Mouse (Mus musculus) frontal cortex, adult (tissue): ENCODE results near the gene Il27ra.
A peak's percentile ranks its signal among the peaks of the same experiment; 100 is the strongest.

Experiments
- ATAC-seq: cut with Nextera tagmentation; 2 replicates; pipeline ENCODE4 v1.9.2; 2017; ENCODE audit warnings: mild to moderate bottlenecking, moderate library complexity, mixed read lengths; ENCODE audit not compliant: low TSS enrichment

Gene Il27ra

GRCm38 (mm10) chr8:84042066-84042947, at the start of gene Il27ra:
Il27ra (minus strand) TSS chr8:84042589.
- peak; percentile 81; the same call in 1 of the 2 replicates for ATAC-seq

DNA sequence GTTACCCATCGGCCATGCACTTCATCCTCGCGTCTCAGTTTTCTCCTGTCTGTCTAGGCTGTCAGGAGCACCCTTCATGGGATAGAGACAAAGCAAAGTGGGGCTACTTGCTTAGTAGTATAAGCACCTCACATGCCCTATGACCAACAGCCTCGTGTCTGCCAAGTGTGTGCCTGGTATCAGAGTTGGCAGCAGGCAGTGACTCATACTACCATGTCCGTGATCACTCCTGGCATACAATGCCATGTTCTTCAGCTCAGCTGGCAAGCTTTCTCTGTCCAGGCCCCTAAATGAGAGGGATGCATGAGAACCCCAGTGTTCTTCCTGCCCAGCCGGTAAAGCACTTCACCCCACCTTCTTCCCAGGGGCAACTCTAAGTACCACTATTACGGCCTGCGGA, 48.2 kb upstream of the Il27ra start:
- no peak for ATAC-seq

- ATAC-seq = no peak
These were observed 46.9 kb upstream of the Il27ra start for GRCm38 (mm10) chr8:84089277-84089676.

- ATAC-seq = peak; percentile 60
These were observed 45.4 kb upstream of the Il27ra start for GRCm38 (mm10) chr8:84087821-84088220.

GRCm38 (mm10) chr8:84087156-84087555, 44.8 kb upstream of the Il27ra start:
- no peak for ATAC-seq

DNA sequence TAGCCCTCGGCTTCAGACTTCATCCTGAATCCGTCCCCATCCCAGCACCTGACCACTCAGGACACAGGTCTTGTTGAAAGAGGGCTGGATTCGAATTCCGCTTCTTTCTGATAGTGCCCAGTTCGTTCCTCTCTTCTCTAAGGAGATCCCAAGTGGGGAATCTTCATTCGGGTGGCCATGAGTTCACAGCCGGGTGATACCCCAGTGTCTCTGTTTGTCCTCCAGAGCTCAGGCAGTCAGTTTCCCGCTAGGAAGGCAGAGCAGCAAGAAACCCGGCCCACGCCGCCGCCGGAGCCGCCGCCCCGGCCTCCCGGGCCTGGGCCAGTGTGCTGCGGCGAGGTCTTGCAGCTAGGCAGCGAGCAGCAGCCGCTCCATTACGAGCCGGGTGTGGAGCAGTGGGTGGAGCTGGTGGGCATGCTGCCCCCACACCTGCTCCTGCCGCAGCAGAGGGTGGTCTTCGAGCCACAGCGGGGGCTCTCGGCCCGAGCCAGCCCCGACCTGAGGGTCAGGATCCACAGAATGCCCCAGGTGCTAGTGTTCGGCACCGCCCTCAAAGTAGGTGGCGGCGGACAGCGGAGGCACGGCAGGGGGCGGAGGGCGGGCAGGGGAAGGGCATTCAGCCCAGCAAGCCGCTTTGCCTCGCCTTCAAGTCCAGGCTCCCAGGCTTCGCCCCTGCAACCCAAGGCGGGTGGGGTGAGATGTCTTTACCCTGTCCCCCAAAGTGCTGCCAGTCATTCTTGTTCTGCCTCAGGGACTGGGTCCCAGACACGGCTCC, 42.1 kb upstream of the Il27ra start:
- no peak for ATAC-seq

- no peak for ATAC-seq
These were observed 41.4 kb upstream of the Il27ra start for GRCm38 (mm10) chr8:84083829-84084241.

GRCm38 (mm10) chr8:84079206-84079605, 36.8 kb upstream of the Il27ra start:
- no peak for ATAC-seq

GRCm38 (mm10) chr8:84076849-84077248, 34.5 kb upstream of the Il27ra start:
- no peak for ATAC-seq

DNA sequence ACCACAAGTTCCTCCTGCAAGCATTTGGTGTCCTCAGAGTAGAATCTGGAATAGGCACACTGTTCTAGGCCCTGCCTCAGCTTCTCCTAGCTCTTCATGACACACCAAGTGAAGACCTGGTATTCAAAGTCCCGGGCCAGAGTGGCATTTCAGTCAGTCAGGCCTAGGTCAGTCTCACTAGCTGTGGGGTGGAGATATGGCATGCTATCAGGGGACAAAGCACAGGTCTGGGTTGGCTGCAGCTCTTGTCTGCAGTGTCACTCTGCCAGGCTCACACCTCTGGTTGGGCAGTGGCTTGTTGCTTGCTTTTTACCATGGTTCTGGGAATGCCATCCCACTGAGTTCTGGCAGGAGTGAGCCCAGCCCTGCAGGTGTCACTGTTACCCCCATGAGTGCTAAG, 34.0 kb upstream of the Il27ra start:
- ATAC-seq = no peak

GRCm38 (mm10) chr8:84073230-84073976, 31.0 kb upstream of the Il27ra start:
- ATAC-seq = no peak

- ATAC-seq = no peak
These were observed 29.9 kb upstream of the Il27ra start for GRCm38 (mm10) chr8:84072321-84072720.

DNA sequence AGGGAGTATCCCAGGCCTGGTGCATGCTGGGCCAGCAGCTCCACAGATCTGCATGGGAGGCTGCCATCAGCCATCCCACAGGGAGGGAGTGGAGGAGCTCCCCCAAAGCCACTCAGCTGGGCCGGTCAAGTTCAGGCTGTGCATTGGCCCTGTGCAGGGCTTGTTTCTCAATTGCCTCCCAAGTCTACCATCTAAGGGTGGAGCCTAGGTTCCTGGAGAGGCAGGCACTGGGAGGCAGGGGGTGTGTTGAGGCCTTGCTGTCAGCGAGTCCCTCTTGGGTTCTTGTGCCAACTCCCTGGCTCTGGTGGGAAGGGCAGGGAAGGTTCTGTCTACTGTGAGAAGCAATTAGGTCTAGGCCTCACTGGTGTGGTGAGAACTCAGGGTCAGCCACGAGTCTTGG, 29.5 kb upstream of the Il27ra start:
- no peak for ATAC-seq

- ATAC-seq = peak; percentile 36
These were observed 28.3 kb upstream of the Il27ra start for GRCm38 (mm10) chr8:84070667-84071066.

- ATAC-seq = no peak
These were observed 27.9 kb upstream of the Il27ra start for GRCm38 (mm10) chr8:84070241-84070640.

DNA sequence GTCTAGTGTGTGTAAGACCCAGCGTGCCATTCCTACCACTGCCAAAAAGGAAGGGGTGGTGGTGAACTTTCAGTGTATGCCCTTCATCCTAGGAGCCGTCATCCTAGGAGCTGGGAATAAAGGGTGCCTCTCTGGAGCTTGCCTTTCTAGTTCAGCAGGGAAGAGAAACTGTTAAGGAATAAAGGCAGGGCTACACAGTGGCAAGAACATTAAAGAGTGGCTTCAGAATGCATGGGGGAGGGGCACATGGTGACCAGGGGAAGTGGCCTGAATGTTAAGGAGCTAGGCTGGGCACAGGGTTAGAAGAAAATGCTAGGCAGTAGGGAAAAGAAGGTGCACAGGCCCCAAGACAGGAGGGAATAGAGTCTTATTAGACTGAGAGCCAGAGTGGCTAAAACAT, 27.4 kb upstream of the Il27ra start:
- ATAC-seq = no peak

GRCm38 (mm10) chr8:84069169-84069568, 26.8 kb upstream of the Il27ra start:
- ATAC-seq = no peak

DNA sequence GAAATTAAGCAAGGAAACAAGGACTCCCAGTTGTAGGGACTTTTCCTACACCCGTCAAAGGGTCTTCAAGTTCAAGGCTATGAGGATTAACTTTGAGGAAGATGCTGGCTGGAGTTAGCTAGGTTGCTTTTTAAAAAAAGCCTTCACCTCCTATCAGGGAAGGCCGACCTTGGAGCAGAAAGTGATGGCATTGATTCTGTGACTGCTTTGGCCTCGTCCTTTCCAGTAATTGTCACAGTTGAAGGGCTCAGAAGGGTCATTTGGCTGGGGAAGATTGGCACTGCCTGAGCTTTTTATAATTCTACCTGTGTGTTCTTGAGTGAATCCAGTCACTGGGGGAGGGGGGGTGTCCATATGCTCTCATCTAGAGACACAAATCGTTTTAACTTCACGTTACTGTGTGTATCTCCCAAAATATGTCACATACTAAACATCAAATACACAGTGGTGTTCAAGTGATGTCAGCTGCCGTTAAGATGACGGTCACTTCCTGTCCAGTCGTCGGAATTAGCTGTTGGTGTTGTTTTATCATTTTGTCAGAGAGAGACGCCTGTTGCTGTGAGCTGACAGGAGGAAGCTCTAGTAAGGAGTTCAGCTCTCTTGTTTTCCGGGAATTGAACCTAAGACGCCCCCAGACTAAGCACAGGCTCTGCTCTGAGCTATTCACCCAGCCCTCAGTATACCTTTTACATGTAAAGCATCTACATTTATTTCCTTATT, 26.1 kb upstream of the Il27ra start:
- no peak for ATAC-seq

- no peak for ATAC-seq
These were observed 25.5 kb upstream of the Il27ra start for GRCm38 (mm10) chr8:84067911-84068310.

GRCm38 (mm10) chr8:84067047-84067573, 24.7 kb upstream of the Il27ra start:
- ATAC-seq = peak; percentile 32

DNA sequence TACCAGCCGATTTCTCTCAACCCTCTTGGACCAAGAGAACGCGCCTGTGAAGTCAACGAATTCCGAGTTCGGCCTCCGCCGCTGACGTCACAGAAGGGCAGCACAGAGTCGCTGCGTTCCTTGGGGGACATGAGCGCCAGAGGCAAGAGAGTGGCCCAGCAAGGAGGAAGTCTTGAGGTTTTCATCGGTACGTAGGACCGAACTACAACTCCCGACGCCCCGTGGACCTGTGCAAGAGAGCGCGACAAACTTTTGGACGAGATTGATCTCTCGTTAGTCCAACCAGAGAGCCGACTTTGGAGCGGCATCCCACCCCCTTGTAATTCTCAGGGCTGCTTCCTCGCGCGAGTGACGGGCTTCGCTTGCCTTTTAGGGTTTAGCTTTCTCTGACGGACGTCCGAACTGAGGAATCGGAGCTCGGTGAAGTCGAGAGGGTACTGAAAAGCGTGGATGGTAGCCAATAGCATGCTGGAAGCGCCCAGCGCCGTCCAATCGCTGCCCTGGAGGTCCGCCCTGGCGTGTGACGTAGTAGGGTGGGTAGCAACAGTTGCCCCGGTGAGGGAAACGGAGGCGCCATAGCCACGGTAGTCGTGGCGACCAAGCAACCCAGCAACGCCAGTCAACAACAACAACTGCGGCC, 24.0 kb upstream of the Il27ra start, which contains the start of gene Rfx1:
Rfx1 (plus strand) TSS at position 544 of the 640 bp plus-strand sequence.
- peak; percentile 93 for ATAC-seq
